Mouse (Mus musculus): ENCODE data around the gene Ttc30b.

GRCm38 (mm10) chr2:75964512-75964911, 26.1 kb upstream of the Ttc30b start:
- TF ChIP-seq POLR2A (IDR thresholded peaks at IDR 0.05; ENCODE audit: insufficient read length, low read depth), result no peak
- no peak for TF ChIP-seq POLR2AphosphoS2 (IDR thresholded peaks at IDR 0.05; ENCODE audit: insufficient read length, low read depth)
- no peak for TF ChIP-seq SRF (IDR thresholded peaks at IDR 0.05; ENCODE audit: control insufficient read depth, insufficient read length, low read depth)
- TF ChIP-seq MYOG (IDR thresholded peaks at IDR 0.05; ENCODE audit: control insufficient read depth in 1 of 3, insufficient read depth in 1 of 3, insufficient read length in 2 of 3, low read depth in 2 of 3), result no peak
- no peak for TF ChIP-seq CEBPB (IDR thresholded peaks at IDR 0.05; ENCODE audit: insufficient read depth, poor library complexity, severe bottlenecking)
- no peak for TF ChIP-seq MYOD1 (IDR thresholded peaks at IDR 0.05; ENCODE audit: control insufficient read depth in 1 of 3, insufficient read length in 2 of 3, low read depth in 2 of 3)
- no peak for TF ChIP-seq E2F4 (IDR thresholded peaks at IDR 0.05; ENCODE audit: insufficient read depth)

Data from myocyte (in vitro differentiated cells).